Mouse (Mus musculus): ENCODE data around the gene Wdr54.

The Wdr54 gene

DNA sequence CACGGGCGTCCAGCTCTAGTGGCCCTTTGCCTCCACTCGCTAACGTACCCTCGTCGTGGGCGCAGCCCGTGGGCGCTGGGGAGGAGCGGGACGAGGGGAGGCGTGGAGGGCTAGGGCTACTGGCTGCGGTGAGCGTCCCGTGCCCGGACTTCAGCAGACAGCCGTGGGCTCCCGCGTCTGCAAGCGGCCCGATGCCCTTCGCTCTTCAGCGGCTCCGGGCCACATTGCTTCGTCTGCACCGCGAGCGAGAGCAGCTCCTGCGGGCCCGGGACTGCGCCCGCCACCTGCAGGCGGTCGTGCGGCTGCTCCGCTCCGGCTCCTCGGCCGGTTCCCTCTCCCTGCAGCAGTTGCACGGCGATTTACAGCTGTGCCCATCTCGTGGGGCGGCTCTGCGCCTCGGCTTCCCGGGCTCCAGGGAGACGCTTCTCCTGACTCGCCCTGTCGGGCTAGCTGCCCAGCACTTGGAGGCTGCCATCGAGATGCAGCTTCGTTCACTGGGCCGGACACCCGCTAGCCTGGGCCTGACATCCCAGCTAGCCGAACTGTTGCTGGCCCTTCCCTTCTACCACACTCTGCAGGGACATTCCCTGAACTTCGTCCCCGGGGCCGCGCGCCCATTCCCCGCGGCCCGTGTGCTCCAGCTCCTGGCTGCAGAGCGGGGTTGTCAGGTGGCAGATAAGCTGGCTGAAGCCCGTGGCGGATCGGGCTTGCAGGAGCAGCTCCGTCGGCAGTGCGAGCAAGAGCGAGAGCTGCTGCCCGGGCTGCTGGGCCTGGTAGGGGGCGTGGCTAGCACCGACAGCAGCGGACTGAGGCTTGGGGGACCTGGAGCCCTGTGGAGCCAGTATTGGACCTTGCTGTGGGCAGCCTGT is 54.3 kb downstream of the Wdr54 start:
- DNase-seq = peak; percentile 65

DNA sequence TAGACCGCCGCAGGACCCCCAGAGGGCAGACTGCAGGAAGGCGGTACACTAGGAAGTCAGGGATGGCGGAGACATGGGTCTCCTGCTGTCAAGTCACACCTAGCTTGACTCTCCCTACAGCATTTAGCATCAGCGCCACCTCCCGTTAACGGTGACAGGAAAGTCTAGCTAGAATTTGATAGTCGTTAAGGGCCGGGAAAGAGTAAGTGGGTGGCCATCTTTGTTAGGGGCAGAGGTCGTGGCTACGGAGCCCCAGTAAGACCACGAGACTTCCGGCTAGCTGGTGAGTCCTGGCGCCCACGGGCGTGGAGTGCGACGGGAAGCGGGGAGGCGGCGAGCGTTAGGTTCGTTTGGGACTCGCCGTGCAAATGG is 54.9 kb downstream of the Wdr54 start, which contains the start of the genes Ccdc142 and Gm42688:
Ccdc142 (plus strand) TSS at position 286 of the 372 bp plus-strand sequence.
Gm42688 (plus strand) TSS at position 302 of the 372 bp plus-strand sequence.
- peak; percentile 90 for DNase-seq
